Mouse (Mus musculus): Measurements from ENCODE around the gene Ift46. TPM values are rescaled to one million over a fixed set of nuclear protein-coding genes. Genes with fewer than 3 reads are reported as not detected.

Gene Ift46
- polyA plus RNA-seq, 1 experiment from 2014 or later = 52.8 TPM

GRCm38 (mm10) chr9:44726431-44727146 lies 41.1 kb upstream of the Ift46 start:
- Histone ChIP-seq H3K4me1 (replicated peaks; ENCODE audit: control insufficient read depth, insufficient read depth, low read length) (no peaks in the 10 kb centered on the region), H3K4me2 (replicated peaks; ENCODE audit: low read depth) (no peak overlapping the region), H3K27me3 (replicated peaks; ENCODE audit: control insufficient read depth, insufficient read depth, low read length) (peaks cover 14% of the 10 kb centered on the region; the same call in 1 of the 2 replicates), H3K9ac (ENCODE audit: low read depth, low read length) (no peak overlapping the region), H3K27ac (ENCODE audit: low read depth, low read length) (no peak overlapping the region), H3K36me3 (ENCODE audit: control insufficient read depth, insufficient read depth) (peaks cover 5% of the 10 kb centered on the region; the same call in 1 of the 2 replicates), H3K4me3 (ENCODE audit: low read depth, low read length) (no peak overlapping the region), H3K9me3 (ENCODE audit: control insufficient read depth) (no peaks in the 10 kb centered on the region)
- no peak for TF ChIP-seq CTCF (IDR thresholded peaks at IDR 0.05; ENCODE audit: low read depth)
- 54% methylated on average over 10 of the region's 10 CpGs for WGBS
- ATAC-seq = no peak

GRCm38 (mm10) chr9:44727441-44727840 lies 40.3 kb upstream of the Ift46 start:
- H3K4me2 ChIP-seq (replicated peaks; ENCODE audit: low read depth) = no peak overlapping the region
- H3K27ac ChIP-seq (ENCODE audit: low read depth, low read length) = no peak overlapping the region
- 79% methylated on average over 5 of the region's 5 CpGs for WGBS
- H3K36me3 ChIP-seq (ENCODE audit: control insufficient read depth, insufficient read depth) = peaks cover 5% of the 10 kb centered on the region; the same call in 1 of the 2 replicates
- no peak overlapping the region for H3K9ac ChIP-seq (ENCODE audit: low read depth, low read length)
- no peaks in the 10 kb centered on the region for H3K4me1 ChIP-seq (replicated peaks; ENCODE audit: control insufficient read depth, insufficient read depth, low read length)
- peaks cover 14% of the 10 kb centered on the region; the same call in 1 of the 2 replicates for H3K27me3 ChIP-seq (replicated peaks; ENCODE audit: control insufficient read depth, insufficient read depth, low read length)
- TF ChIP-seq CTCF (IDR thresholded peaks at IDR 0.05; ENCODE audit: low read depth) = no peak
- no peak overlapping the region for H3K4me3 ChIP-seq (ENCODE audit: low read depth, low read length)
- no peak for ATAC-seq
- H3K9me3 ChIP-seq (ENCODE audit: control insufficient read depth) = no peaks in the 10 kb centered on the region

- Histone ChIP-seq H3K4me1 (replicated peaks; ENCODE audit: control insufficient read depth, insufficient read depth, low read length) (0 out of 2 replicates have a peak, but pooled peaks cover 5% of the 10 kb centered on the region), H3K27me3 (replicated peaks; ENCODE audit: control insufficient read depth, insufficient read depth, low read length) (peaks cover 26% of the 10 kb centered on the region), H3K27ac (ENCODE audit: low read depth, low read length) (no peak overlapping the region), H3K9ac (ENCODE audit: low read depth, low read length) (no peak overlapping the region), H3K4me3 (ENCODE audit: low read depth, low read length) (no peak overlapping the region), H3K9me3 (ENCODE audit: control insufficient read depth) (no peaks in the 10 kb centered on the region), H3K4me2 (replicated peaks; ENCODE audit: low read depth) (no peak overlapping the region), H3K36me3 (ENCODE audit: control insufficient read depth, insufficient read depth) (no peaks in the 10 kb centered on the region)
- no peak for ATAC-seq
- peak; percentile 15; the same call in 1 of the 2 replicates for TF ChIP-seq CTCF (IDR thresholded peaks at IDR 0.05; ENCODE audit: low read depth)
- 42% methylated on average over 5 of the region's 5 CpGs for WGBS
Measured at GRCm38 (mm10) chr9:44732130-44732549, 35.6 kb upstream of the Ift46 start.

- Histone ChIP-seq H3K4me1 (replicated peaks; ENCODE audit: control insufficient read depth, insufficient read depth, low read length) (0 out of 2 replicates have a peak, but pooled peaks cover 5% of the 10 kb centered on the region), H3K9me3 (ENCODE audit: control insufficient read depth) (no peaks in the 10 kb centered on the region), H3K27me3 (replicated peaks; ENCODE audit: control insufficient read depth, insufficient read depth, low read length) (peaks cover 26% of the 10 kb centered on the region), H3K4me2 (replicated peaks; ENCODE audit: low read depth) (peak overlapping the region; percentile 82), H3K4me3 (ENCODE audit: low read depth, low read length) (peak overlapping the region; percentile 58; the same call in 1 of the 2 replicates), H3K9ac (ENCODE audit: low read depth, low read length) (no peak overlapping the region), H3K36me3 (ENCODE audit: control insufficient read depth, insufficient read depth) (no peaks in the 10 kb centered on the region), H3K27ac (ENCODE audit: low read depth, low read length) (peak overlapping the region; percentile 29)
- WGBS = 74% methylated on average over 12 of the region's 12 CpGs
- no peak for ATAC-seq
- no peak for TF ChIP-seq CTCF (IDR thresholded peaks at IDR 0.05; ENCODE audit: low read depth)
Measured at GRCm38 (mm10) chr9:44732921-44733530, 34.7 kb upstream of the Ift46 start.

GRCm38 (mm10) chr9:44733671-44734523 lies 33.8 kb upstream of the Ift46 start:
- Histone ChIP-seq H3K4me2 (replicated peaks; ENCODE audit: low read depth) (peak overlapping the region; percentile 82), H3K27ac (ENCODE audit: low read depth, low read length) (peak overlapping the region; percentile 36), H3K4me3 (ENCODE audit: low read depth, low read length) (peak overlapping the region; percentile 58), H3K27me3 (replicated peaks; ENCODE audit: control insufficient read depth, insufficient read depth, low read length) (peaks cover 23% of the 10 kb centered on the region), H3K4me1 (replicated peaks; ENCODE audit: control insufficient read depth, insufficient read depth, low read length) (0 out of 2 replicates have a peak, but pooled peaks cover 5% of the 10 kb centered on the region), H3K9ac (ENCODE audit: low read depth, low read length) (peak overlapping the region; percentile 54), H3K36me3 (ENCODE audit: control insufficient read depth, insufficient read depth) (no peaks in the 10 kb centered on the region), H3K9me3 (ENCODE audit: control insufficient read depth) (no peaks in the 10 kb centered on the region)
- 1% methylated on average over 79 of the region's 79 CpGs for WGBS
- TF ChIP-seq CTCF (IDR thresholded peaks at IDR 0.05; ENCODE audit: low read depth) = no peak
- ATAC-seq = peak; percentile 22
